Mouse (Mus musculus): ENCODE results near the gene Hmgb2.
A peak's percentile ranks its signal among the peaks of the same experiment; 100 is the strongest.
"Not testable (repeated sequence)": the region's sequence is repeated elsewhere in the genome, so short reads cannot be mapped to it uniquely, and the experiment has no call there.

The Hmgb2 gene

DNA sequence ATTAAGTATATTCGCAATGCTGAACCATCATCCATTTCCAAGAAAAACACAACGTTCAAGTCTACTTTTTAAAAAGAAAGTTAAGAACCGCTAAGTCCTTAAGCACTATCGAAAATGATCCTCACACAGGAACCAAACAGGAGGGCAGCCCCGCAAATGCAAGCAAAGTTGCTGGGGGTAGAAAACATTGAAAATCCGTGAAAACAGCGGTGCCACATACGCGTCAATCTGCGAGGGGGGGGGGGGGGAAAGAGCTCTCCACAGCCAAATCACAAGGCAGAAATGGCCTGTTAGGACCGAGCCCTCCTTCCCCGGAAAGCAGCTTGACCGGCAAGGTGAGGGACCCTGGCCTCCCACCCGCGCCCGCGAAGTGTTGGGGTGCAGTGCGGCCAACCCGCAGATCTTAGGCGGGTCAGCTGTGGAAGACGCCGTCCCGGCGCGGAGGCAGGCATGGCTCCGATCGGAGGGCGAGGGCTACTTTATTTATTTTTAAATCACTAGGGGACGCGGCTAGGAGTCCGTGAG lies 854 bp upstream of the Hmgb2 start:
- no peak for DNase-seq (ENCODE audit: low spot score)

DNA sequence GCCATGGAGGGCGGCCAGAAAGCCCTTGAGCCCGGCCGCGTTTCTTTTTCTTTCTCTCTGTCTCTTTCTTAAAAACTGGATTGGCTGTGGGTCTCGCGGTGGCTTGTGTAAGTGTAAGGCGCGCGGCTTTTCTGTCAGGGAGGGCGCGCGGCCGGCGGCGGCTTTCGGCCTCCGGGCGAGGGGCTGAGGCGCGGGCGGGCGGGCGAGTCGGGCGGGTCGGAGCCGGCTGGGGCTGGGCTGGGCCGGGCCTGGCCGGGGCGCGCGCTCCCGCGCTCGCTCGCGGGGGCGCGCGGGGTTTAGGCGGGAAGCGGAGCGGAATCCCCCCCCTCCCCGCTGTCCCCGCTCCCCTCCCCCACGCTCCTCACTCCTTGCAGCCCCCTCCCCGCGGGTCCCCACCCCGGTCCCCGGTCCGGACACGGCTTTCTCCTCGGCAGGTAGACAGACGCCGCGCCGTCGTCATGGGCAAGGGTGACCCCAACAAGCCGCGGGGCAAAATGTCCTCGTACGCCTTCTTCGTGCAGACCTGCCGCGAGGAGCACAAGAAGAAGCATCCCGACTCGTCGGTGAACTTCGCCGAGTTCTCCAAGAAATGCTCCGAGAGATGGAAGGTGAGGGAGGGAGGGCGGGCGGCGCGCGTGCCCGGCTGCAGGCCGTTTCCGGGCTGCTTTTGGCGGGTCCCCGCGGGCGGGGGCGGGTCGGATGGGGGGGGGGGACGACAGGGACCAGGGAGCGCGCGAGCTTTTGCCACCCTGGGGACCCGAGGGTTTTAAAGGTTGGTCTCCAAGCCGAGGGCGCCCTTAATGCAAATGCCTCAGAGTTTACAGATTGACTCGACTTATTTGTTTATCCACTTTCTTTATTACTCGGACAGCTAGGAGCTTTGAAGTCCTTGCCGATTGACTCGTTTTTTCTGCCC lies 692 bp downstream of the Hmgb2 start:
- peak; percentile 17 for DNase-seq (ENCODE audit: low spot score)

GRCm38 (mm10) chr8:57513178-57513661 lies 1.5 kb downstream of the Hmgb2 start:
- DNase-seq (ENCODE audit: low spot score): not testable (repeated sequence)

DNA sequence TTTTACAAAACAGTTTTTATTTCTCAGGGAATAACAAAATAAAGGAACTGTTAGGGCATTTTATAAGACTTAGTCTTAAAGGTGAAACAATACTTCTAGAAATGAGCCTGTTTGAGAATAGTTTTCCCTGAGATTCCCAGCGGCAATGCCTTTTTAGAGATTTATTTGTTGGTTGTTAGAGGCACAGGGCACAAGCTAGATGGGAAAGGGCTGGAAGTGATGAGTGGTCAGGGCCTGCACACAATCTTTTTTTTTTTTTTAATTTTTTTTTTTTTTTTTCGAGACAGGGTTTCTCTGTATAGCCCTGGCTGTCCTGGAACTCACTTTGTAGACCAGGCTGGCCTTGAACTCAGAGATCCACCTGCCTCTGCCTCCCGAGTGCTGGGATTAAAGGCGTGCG lies 5.0 kb downstream of the Hmgb2 start:
- DNase-seq (ENCODE audit: low spot score): not testable (repeated sequence)

- DNase-seq (ENCODE audit: low spot score): no peak
Measured at GRCm38 (mm10) chr8:57517723-57518122, 6.0 kb downstream of the Hmgb2 start.

- no peak for DNase-seq (ENCODE audit: low spot score)
Measured at GRCm38 (mm10) chr8:57520186-57520786, 8.6 kb downstream of the Hmgb2 start.

DNA sequence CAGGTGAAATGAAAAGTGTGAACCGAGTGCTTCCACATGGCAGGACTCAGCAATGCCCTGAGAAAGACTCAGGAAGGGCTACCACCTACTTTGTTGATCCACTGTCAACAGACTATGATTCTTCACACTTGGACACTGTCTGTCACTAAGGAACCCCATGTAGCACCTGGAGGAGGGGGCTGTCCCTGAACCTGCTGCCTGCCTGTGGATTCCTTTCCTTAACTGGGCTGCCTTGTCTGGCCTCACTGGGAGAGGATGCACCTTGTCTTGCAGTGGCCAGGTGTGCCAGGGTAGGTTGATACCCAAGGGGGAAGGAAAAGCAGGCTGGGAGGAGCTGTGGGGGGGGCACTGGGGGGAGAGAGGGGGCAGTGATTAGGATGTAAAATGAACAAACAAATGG lies 16.3 kb downstream of the Hmgb2 start:
- no peak for DNase-seq (ENCODE audit: low spot score)

- DNase-seq (ENCODE audit: low spot score): no peak
Measured at GRCm38 (mm10) chr8:57530238-57530637, 18.5 kb downstream of the Hmgb2 start.

DNA sequence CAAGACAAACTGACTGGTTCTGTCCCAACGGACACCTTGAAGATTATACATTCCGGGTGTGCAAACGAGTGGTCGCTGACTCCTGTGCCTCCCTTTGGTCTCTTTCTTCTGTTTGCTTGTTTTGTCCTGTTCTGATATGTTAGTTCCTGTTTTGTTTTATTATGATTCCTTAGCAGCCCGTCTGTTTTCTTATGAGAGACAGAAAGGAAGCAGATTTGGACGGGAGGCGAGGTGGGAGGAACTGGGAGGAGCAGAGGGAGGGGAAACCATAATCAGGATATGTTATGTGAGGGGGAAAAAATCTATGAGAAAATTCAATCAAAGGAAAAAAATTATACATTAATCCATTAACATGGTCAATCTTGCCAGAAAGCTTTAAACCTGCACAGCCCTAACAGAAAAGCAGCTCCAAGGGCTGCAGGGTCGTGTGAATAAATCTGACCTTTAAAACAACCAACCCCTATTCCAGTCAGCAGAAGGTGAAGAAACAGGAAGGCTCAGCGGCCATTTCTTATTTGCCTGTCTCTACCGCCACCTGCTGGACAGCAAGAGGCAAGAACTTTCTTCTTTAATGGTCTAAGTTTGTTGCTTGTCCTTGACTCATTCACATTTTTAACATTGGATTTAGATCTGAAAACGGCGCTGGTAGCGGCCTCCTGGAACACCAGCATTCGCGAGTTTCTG lies 19.1 kb downstream of the Hmgb2 start:
- peak; percentile 65 for DNase-seq (ENCODE audit: low spot score)

- no peak for DNase-seq (ENCODE audit: low spot score)
Measured at GRCm38 (mm10) chr8:57532223-57532622, 20.5 kb downstream of the Hmgb2 start.

DNA sequence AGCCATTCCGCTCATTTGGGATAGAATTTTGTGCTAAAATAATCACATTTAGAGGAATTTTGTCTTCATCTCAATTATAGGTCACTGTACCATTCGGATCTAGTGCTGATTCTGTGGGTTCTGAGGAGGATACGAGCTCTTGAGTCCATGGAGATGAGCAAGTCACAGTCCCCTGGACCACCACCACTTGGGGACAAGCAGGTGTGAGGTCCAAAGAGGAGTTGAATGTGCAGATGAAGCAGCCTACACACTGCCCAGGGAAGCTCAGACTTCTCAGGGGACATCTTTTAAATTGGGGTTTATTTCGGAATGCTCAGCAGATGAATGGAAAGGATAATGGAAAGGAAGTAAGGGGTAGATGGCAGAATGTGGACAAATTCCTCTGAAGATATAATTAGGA lies 21.4 kb downstream of the Hmgb2 start:
- no peak for DNase-seq (ENCODE audit: low spot score)

DNA sequence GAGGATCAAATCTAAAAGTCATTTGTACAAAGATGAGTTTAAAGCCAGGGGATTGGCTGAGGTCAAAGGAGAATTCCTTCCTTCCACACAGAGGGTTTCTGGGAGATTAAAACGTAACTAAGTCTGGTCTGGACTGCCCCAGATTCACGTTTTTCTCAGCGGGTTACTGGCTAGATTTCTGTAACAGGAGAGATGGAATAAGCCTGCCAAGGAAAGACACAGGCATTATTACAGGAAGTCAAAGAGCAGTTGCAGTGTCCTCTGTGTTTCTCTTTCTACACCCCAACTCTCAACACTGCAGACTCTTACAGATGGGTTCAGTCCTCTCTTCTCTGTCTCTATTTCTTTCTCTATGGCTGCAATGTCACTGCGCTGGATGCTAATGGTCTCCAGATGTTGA lies 22.8 kb downstream of the Hmgb2 start:
- DNase-seq (ENCODE audit: low spot score): no peak

- no peak for DNase-seq (ENCODE audit: low spot score)
Measured at GRCm38 (mm10) chr8:57536167-57536566, 24.5 kb downstream of the Hmgb2 start.

- no peak for DNase-seq (ENCODE audit: low spot score)
Measured at GRCm38 (mm10) chr8:57538601-57539000, 26.9 kb downstream of the Hmgb2 start.

- DNase-seq (ENCODE audit: low spot score): peak; percentile 79
Measured at GRCm38 (mm10) chr8:57540110-57540838, 28.6 kb downstream of the Hmgb2 start.

GRCm38 (mm10) chr8:57540951-57541350 lies 29.2 kb downstream of the Hmgb2 start:
- DNase-seq (ENCODE audit: low spot score): no peak

GRCm38 (mm10) chr8:57541405-57541804 lies 29.7 kb downstream of the Hmgb2 start:
- no peak for DNase-seq (ENCODE audit: low spot score)

DNA sequence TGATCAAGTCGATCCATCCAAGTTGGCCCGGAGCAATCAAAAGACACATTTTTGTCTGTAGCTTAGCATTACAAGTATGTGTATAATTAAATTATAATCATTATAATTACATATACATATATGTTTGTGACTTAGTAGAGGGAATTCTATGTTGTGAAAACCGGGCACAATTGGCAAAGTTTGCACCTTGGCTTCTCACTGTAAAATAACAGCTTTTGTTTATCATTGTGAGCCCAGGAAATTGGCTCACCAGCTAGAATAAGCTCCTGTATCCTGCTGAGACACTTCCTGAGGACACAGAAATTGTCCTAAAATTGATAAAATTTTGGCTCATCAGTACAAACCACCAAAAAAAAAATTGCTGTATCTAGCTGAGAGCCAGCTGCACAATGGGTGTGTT lies 34.7 kb downstream of the Hmgb2 start:
- no peak for DNase-seq (ENCODE audit: low spot score)

DNA sequence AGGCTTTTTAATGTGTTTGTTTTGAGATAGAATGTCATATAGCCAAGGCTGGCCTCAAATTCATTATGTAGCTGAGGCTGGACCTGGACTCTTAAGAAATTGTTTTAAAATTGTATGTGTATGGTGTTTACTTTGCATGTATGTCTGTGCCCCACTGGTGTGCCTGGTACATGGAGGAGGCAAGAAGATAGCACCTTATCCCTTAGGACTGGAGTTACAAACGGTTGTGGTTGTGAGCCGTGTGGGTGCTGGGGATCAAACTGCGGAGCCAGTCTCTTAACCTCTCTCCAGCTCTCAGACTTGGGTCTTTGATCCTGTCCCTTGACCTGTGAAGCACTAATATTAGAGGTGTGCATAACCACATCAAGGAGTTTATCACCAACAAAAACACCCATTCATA lies 35.1 kb downstream of the Hmgb2 start:
- no peak for DNase-seq (ENCODE audit: low spot score)

- DNase-seq (ENCODE audit: low spot score): no peak
Measured at GRCm38 (mm10) chr8:57547581-57547980, 35.9 kb downstream of the Hmgb2 start.

DNA sequence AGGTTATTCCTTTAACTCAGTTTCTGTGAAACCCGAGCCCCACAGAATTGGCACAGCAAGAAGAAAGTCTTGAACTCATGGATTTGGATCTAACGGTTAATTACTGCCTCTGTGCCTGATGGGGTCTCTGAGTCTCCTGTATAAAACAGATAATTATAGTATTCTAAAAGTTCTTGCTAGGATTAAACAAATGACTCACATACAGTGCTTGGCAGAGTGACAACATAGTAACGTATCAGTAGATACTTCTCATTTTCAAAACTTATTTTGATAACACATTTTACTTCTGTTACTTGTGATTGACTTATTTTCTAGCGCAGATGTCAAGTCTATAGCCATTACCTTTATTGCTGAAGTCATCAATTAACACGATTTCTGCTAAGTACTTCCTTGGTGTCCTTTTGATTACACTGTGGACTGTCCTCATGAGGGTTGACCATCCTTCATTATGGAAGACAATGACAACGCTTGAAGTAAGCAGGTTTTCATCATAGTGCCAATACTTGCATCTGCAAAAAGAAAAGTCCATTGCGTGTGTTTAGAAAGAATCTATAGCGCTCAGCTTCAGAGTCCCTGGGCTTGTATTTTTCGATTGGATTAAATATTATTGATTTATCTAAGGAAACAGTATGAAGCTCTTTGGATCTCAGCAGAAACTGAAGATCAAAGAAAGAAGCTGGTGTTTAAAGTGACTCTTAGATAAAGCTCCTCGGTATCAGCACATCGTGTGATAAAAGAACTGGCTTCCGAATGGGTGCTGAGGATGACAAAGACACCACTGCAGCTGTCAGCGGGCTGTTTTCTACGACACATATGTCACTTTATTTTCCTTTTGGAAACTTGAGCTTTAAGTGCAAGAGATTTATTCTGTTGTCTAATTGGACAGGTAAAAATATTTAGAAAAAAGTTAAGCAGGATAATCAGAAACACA lies 40.7 kb downstream of the Hmgb2 start:
- no peak for DNase-seq (ENCODE audit: low spot score)
